Mouse (Mus musculus): ENCODE measurements at regions not wholly inside any gene's neighbourhood (a gene's known extent, or its start where the extent isn't known, plus 50 kb on each side); places are given as distances from the start of the nearest gene placed in this dataset.

DNA sequence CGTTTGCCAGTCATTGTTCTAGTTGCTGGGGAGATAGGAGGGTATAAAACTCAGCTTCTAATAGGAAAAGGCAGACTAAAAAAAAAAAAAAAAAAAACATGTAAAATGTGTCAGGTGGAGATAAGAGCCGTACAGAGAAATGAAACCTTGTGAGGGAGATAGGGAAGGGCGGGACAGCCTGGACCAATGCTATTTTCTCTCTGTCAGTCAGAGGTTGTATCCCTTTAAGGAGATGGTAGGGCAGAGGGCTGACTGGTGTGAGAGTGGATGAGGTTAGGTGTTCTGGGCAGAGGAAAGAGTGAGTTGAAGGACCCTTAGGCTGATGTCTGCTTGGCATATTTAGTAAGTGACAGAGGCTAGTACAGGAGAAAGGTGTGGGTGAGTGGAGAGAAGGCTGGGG lies 169.2 kb upstream of the Serpine2 start:
- TF ChIP-seq ETS1 (IDR thresholded peaks at IDR 0.05; ENCODE audit: low read depth, low read length) (0 out of 2 replicates have a peak, but pooled peaks have one; percentile 34), ELF1 (IDR thresholded peaks at IDR 0.05; ENCODE audit: low read depth, low read length) (no peak), USF1 (IDR thresholded peaks at IDR 0.05; ENCODE audit: low read depth, low read length) (no peak), NRF1 (IDR thresholded peaks at IDR 0.05; ENCODE audit: insufficient read depth, low read depth, low read length, poor library complexity, severe bottlenecking) (no peak), POLR2A (IDR thresholded peaks at IDR 0.05; ENCODE audit: control insufficient read depth in 1 of 2, insufficient read depth in 1 of 2, low read depth in 1 of 2, low read length in 2 of 2, poor library complexity in 1 of 2) (no peak), GATA1 (IDR thresholded peaks at IDR 0.05; ENCODE audit: low read depth, low read length) (peak; percentile 86), CTCF (IDR thresholded peaks at IDR 0.05 in 2 of 3, conservative IDR thresholded peaks at IDR 0.05 in 1 of 3; ENCODE audit: control insufficient read depth in 1 of 3, insufficient read depth in 1 of 3, low read depth in 2 of 3, low read length in 3 of 3, poor library complexity in 1 of 3, severe bottlenecking in 1 of 3) (no peak), NELFE (IDR thresholded peaks at IDR 0.05; ENCODE audit: low read depth, low read length) (no peak), ZNF384 (IDR thresholded peaks at IDR 0.05; ENCODE audit: low read depth, low read length) (peak; percentile 98), USF2 (IDR thresholded peaks at IDR 0.05; ENCODE audit: borderline replicate concordance in 1 of 2, insufficient read depth in 1 of 2, low read depth in 1 of 2, low read length in 2 of 2) (no peak)

Measured in MEL (cell line).